Mouse (Mus musculus): Measurements from ENCODE around the gene Hoxd11. TPM values are rescaled to one million over a fixed set of nuclear protein-coding genes. Genes with fewer than 3 reads are reported as not detected.
A peak's percentile ranks its signal among the peaks of the same experiment; 100 is the strongest.

Hoxd11 gene
- polyA plus RNA-seq, 1 experiment from 2014 or later, result not detected

- H3K4me1 ChIP-seq, result peaks cover 12% of the 10 kb centered on the region
- WGBS, result 3% methylated on average over 19 of the region's 19 CpGs
- no peaks in the 10 kb centered on the region for H3K36me3 ChIP-seq (ENCODE audit: poor library complexity, severe bottlenecking)
- no peaks in the 10 kb centered on the region for H3K9me3 ChIP-seq (replicated peaks)
- no peak overlapping the region for H3K4me3 ChIP-seq
- H3K9ac ChIP-seq, result no peak overlapping the region
- H3K4me2 ChIP-seq, result no peak overlapping the region
- no peak overlapping the region for H3K27ac ChIP-seq
- peaks cover 99% of the 10 kb centered on the region for H3K27me3 ChIP-seq
- ATAC-seq, result no peak
Measured at GRCm38 (mm10) chr2:74713239-74714150, 34.1 kb downstream of the Hoxd11 start.

- Histone ChIP-seq H3K4me2 (no peak overlapping the region), H3K27me3 (peaks cover 99% of the 10 kb centered on the region), H3K9me3 (replicated peaks) (no peaks in the 10 kb centered on the region), H3K27ac (no peak overlapping the region), H3K36me3 (ENCODE audit: poor library complexity, severe bottlenecking) (no peaks in the 10 kb centered on the region), H3K4me3 (no peak overlapping the region), H3K9ac (no peak overlapping the region), H3K4me1 (peaks cover 12% of the 10 kb centered on the region)
- ATAC-seq, result no peak
- 3% methylated on average over 18 of the region's 18 CpGs for WGBS
Measured at GRCm38 (mm10) chr2:74714156-74714789, 34.9 kb downstream of the Hoxd11 start.

- ATAC-seq, result no peak
- no peak overlapping the region for H3K4me3 ChIP-seq
- H3K27me3 ChIP-seq, result peaks cover 99% of the 10 kb centered on the region
- no peaks in the 10 kb centered on the region for H3K36me3 ChIP-seq (ENCODE audit: poor library complexity, severe bottlenecking)
- no peak overlapping the region for H3K9ac ChIP-seq
- H3K4me1 ChIP-seq, result peaks cover 12% of the 10 kb centered on the region
- WGBS, result under 1% methylated on average over 14 of the region's 14 CpGs
- H3K4me2 ChIP-seq, result no peak overlapping the region
- H3K9me3 ChIP-seq (replicated peaks), result no peaks in the 10 kb centered on the region
- no peak overlapping the region for H3K27ac ChIP-seq
Measured at GRCm38 (mm10) chr2:74714881-74715280, 35.5 kb downstream of the Hoxd11 start.

GRCm38 (mm10) chr2:74715504-74716241, 36.3 kb downstream of the Hoxd11 start:
- H3K9ac ChIP-seq, result no peak overlapping the region
- no peaks in the 10 kb centered on the region for H3K9me3 ChIP-seq (replicated peaks)
- no peaks in the 10 kb centered on the region for H3K36me3 ChIP-seq (ENCODE audit: poor library complexity, severe bottlenecking)
- H3K4me3 ChIP-seq, result 0 out of 2 replicates have a peak overlapping the region, but pooled peaks have one; percentile 4
- peak; percentile 38; the same call in 1 of the 2 replicates for ATAC-seq
- H3K4me2 ChIP-seq, result peak overlapping the region; percentile 46
- WGBS, result 3% methylated on average over 26 of the region's 26 CpGs
- peaks cover 12% of the 10 kb centered on the region for H3K4me1 ChIP-seq
- H3K27me3 ChIP-seq, result peaks cover 99% of the 10 kb centered on the region
- no peak overlapping the region for H3K27ac ChIP-seq

GRCm38 (mm10) chr2:74720384-74720783, 41.0 kb downstream of the Hoxd11 start:
- no peak overlapping the region for H3K27ac ChIP-seq
- 3% methylated on average over 2 of the region's 2 CpGs for WGBS
- H3K27me3 ChIP-seq, result peaks cover 100% of the 10 kb centered on the region
- no peaks in the 10 kb centered on the region for H3K9me3 ChIP-seq (replicated peaks)
- H3K4me2 ChIP-seq, result no peak overlapping the region
- H3K4me1 ChIP-seq, result 0 out of 2 replicates have a peak, but pooled peaks cover 5% of the 10 kb centered on the region
- no peaks in the 10 kb centered on the region for H3K36me3 ChIP-seq (ENCODE audit: poor library complexity, severe bottlenecking)
- H3K4me3 ChIP-seq, result no peak overlapping the region
- H3K9ac ChIP-seq, result no peak overlapping the region
- ATAC-seq, result no peak

- ATAC-seq, result no peak
- WGBS, result 0% methylated on average over 5 of the region's 5 CpGs
- H3K4me1 ChIP-seq, result 0 out of 2 replicates have a peak, but pooled peaks cover under 1% of the 10 kb centered on the region
- H3K27me3 ChIP-seq, result peaks cover 100% of the 10 kb centered on the region
- H3K9me3 ChIP-seq (replicated peaks), result no peaks in the 10 kb centered on the region
- H3K9ac ChIP-seq, result no peak overlapping the region
- no peak overlapping the region for H3K4me2 ChIP-seq
- H3K27ac ChIP-seq, result no peak overlapping the region
- no peak overlapping the region for H3K4me3 ChIP-seq
- no peaks in the 10 kb centered on the region for H3K36me3 ChIP-seq (ENCODE audit: poor library complexity, severe bottlenecking)
Measured at GRCm38 (mm10) chr2:74720955-74721491, 41.7 kb downstream of the Hoxd11 start.

- ATAC-seq, result no peak
- no peak overlapping the region for H3K27ac ChIP-seq
- no peak overlapping the region for H3K9ac ChIP-seq
- no peaks in the 10 kb centered on the region for H3K36me3 ChIP-seq (ENCODE audit: poor library complexity, severe bottlenecking)
- no peak overlapping the region for H3K4me3 ChIP-seq
- H3K9me3 ChIP-seq (replicated peaks), result no peaks in the 10 kb centered on the region
- H3K4me1 ChIP-seq, result no peaks in the 10 kb centered on the region
- WGBS, result 6% methylated on average over 6 of the region's 6 CpGs
- peaks cover 100% of the 10 kb centered on the region for H3K27me3 ChIP-seq
- H3K4me2 ChIP-seq, result no peak overlapping the region
Measured at GRCm38 (mm10) chr2:74721882-74722281, 42.5 kb downstream of the Hoxd11 start.

GRCm38 (mm10) chr2:74722949-74723348, 43.6 kb downstream of the Hoxd11 start:
- Histone ChIP-seq H3K36me3 (ENCODE audit: poor library complexity, severe bottlenecking) (no peaks in the 10 kb centered on the region), H3K4me1 (0 out of 2 replicates have a peak, but pooled peaks cover 2% of the 10 kb centered on the region), H3K9ac (no peak overlapping the region), H3K27ac (no peak overlapping the region), H3K4me2 (no peak overlapping the region), H3K4me3 (no peak overlapping the region), H3K27me3 (peaks cover 100% of the 10 kb centered on the region), H3K9me3 (replicated peaks) (no peaks in the 10 kb centered on the region)
- 3% methylated on average over 8 of the region's 8 CpGs for WGBS
- no peak for ATAC-seq

- 7% methylated on average over 7 of the region's 7 CpGs for WGBS
- H3K9ac ChIP-seq, result no peak overlapping the region
Measured at GRCm38 (mm10) chr2:74724244-74725015, 45.1 kb downstream of the Hoxd11 start.

GRCm38 (mm10) chr2:74725171-74725570, 45.8 kb downstream of the Hoxd11 start:
- Histone ChIP-seq H3K27ac (no peak overlapping the region), H3K4me1 (0 out of 2 replicates have a peak, but pooled peaks cover 2% of the 10 kb centered on the region)
- WGBS, result under 1% methylated on average over 17 of the region's 17 CpGs

More at GRCm38 (mm10) chr2:74724244-74725015, 45.1 kb downstream of the Hoxd11 start:
- Histone ChIP-seq H3K4me1 (0 out of 2 replicates have a peak, but pooled peaks cover 2% of the 10 kb centered on the region), H3K4me2 (no peak overlapping the region), H3K4me3 (no peak overlapping the region), H3K27ac (no peak overlapping the region), H3K36me3 (ENCODE audit: poor library complexity, severe bottlenecking) (no peaks in the 10 kb centered on the region), H3K9me3 (replicated peaks) (no peaks in the 10 kb centered on the region), H3K27me3 (peaks cover 100% of the 10 kb centered on the region)
- ATAC-seq, result no peak

GRCm38 (mm10) chr2:74726551-74726950, 47.2 kb downstream of the Hoxd11 start, which contains the start of gene Gm28230:
Gene Gm28230, plus strand, starts transcription at chr2:74726728.
- no peaks in the 10 kb centered on the region for H3K36me3 ChIP-seq (ENCODE audit: poor library complexity, severe bottlenecking)
- no peaks in the 10 kb centered on the region for H3K9me3 ChIP-seq (replicated peaks)
- no peak within 1 kb of the TSS for H3K27ac ChIP-seq
- no peak for ATAC-seq
- peaks cover 99% of the 10 kb centered on the region for H3K27me3 ChIP-seq
- 0 out of 2 replicates have a peak, but pooled peaks cover 2% of the 10 kb centered on the region for H3K4me1 ChIP-seq
- no peak within 1 kb of the TSS for H3K9ac ChIP-seq
- peak within 1 kb of the TSS; percentile 22; the same call in 1 of the 2 replicates for H3K4me2 ChIP-seq
- 2% methylated on average over 5 of the region's 5 CpGs for WGBS
- peak within 1 kb of the TSS; percentile 3; the same call in 1 of the 2 replicates for H3K4me3 ChIP-seq

More at GRCm38 (mm10) chr2:74725171-74725570, 45.8 kb downstream of the Hoxd11 start:
- Histone ChIP-seq H3K4me3 (no peak overlapping the region), H3K4me2 (no peak overlapping the region), H3K36me3 (ENCODE audit: poor library complexity, severe bottlenecking) (no peaks in the 10 kb centered on the region), H3K9me3 (replicated peaks) (no peaks in the 10 kb centered on the region), H3K27me3 (peaks cover 99% of the 10 kb centered on the region), H3K9ac (no peak overlapping the region)
- no peak for ATAC-seq

All from forebrain, embryonic 13.5 days (tissue).